Mouse (Mus musculus) T-helper 2 cell (primary cell): ENCODE data around the gene Cd5.

ENCODE experiments used
- in situ Hi-C: fragments of 300-600 bp; cut with MboI, MseI; formaldehyde crosslinking; loops from one replicate; pipeline ENCODE4 v1.15.1; 2025; ENCODE audit warnings: high pct_unique_total_duplicates

The Cd5 gene

GRCm38 (mm10) chr19:10731975-10732374, 6.8 kb downstream of the Cd5 start:
- in situ Hi-C loops, result loop anchor here (5.0 kb wide), 1 partner anchor 40 kb away; no protein-coding TSS in a partner anchor

- in situ Hi-C loops, result loop anchor here (5.0 kb wide), 1 partner anchor 42 kb away; no protein-coding TSS in a partner anchor
These were observed 8.3 kb downstream of the Cd5 start for GRCm38 (mm10) chr19:10730469-10730868.

- in situ Hi-C loops, result loop anchor here (5.0 kb wide), 1 partner anchor 42 kb away; no protein-coding TSS in a partner anchor
These were observed 8.9 kb downstream of the Cd5 start for GRCm38 (mm10) chr19:10729889-10730288.

- in situ Hi-C loops, result no loop called here
These were observed 14.0 kb downstream of the Cd5 start for GRCm38 (mm10) chr19:10724629-10725363.

- in situ Hi-C loops, result no loop called here
These were observed 15.2 kb downstream of the Cd5 start for GRCm38 (mm10) chr19:10723649-10724048.

- in situ Hi-C loops, result no loop called here
These were observed 15.7 kb downstream of the Cd5 start for GRCm38 (mm10) chr19:10723084-10723483.

- in situ Hi-C loops, result no loop called here
These were observed 17.7 kb downstream of the Cd5 start for GRCm38 (mm10) chr19:10721064-10721463.

GRCm38 (mm10) chr19:10720524-10720923, 18.3 kb downstream of the Cd5 start:
- in situ Hi-C loops, result no loop called here

- in situ Hi-C loops, result no loop called here
These were observed 19.1 kb downstream of the Cd5 start for GRCm38 (mm10) chr19:10719751-10720150.

GRCm38 (mm10) chr19:10718251-10718775, 20.5 kb downstream of the Cd5 start:
- in situ Hi-C loops, result no loop called here

- in situ Hi-C loops, result no loop called here
These were observed 23.3 kb downstream of the Cd5 start for GRCm38 (mm10) chr19:10715476-10715875.

- in situ Hi-C loops, result loop anchor here (5.0 kb wide), 1 partner anchor 38 kb away; the partner anchor contains the start of gene Pga5
These were observed 23.9 kb downstream of the Cd5 start for GRCm38 (mm10) chr19:10714682-10715475.

GRCm38 (mm10) chr19:10714168-10714567, 24.6 kb downstream of the Cd5 start:
- in situ Hi-C loops, result loop anchor here (5.0 kb wide), 1 partner anchor 37 kb away; the partner anchor contains the start of gene Pga5

GRCm38 (mm10) chr19:10713551-10713950, 25.3 kb downstream of the Cd5 start:
- in situ Hi-C loops, result loop anchor here (5.0 kb wide), 1 partner anchor 36 kb away; the partner anchor contains the start of gene Pga5

- in situ Hi-C loops, result loop anchor here (5.0 kb wide), 1 partner anchor 35 kb away; the partner anchor contains the start of gene Pga5
These were observed 26.2 kb downstream of the Cd5 start for GRCm38 (mm10) chr19:10712646-10713045.

GRCm38 (mm10) chr19:10712194-10712593, 26.6 kb downstream of the Cd5 start:
- in situ Hi-C loops, result loop anchor here (5.0 kb wide), 1 partner anchor 35 kb away; the partner anchor contains the start of gene Pga5

GRCm38 (mm10) chr19:10710751-10711150, 28.1 kb downstream of the Cd5 start:
- in situ Hi-C loops, result loop anchor here (5.0 kb wide), 1 partner anchor 33 kb away; the partner anchor contains the start of gene Pga5

GRCm38 (mm10) chr19:10710088-10710511, 28.7 kb downstream of the Cd5 start:
- in situ Hi-C loops, result loop anchor here (5.0 kb wide), 1 partner anchor 33 kb away; the partner anchor contains the start of gene Pga5

GRCm38 (mm10) chr19:10709360-10710087, 29.3 kb downstream of the Cd5 start:
- in situ Hi-C loops, result loop anchor here (5.0 kb wide), 1 partner anchor 32 kb away; the partner anchor contains the start of gene Pga5

GRCm38 (mm10) chr19:10708900-10709299, 29.9 kb downstream of the Cd5 start:
- in situ Hi-C loops, result no loop called here

GRCm38 (mm10) chr19:10707881-10708280, 30.9 kb downstream of the Cd5 start:
- in situ Hi-C loops, result no loop called here
